Mouse (Mus musculus): Measurements from ENCODE around the gene Asb8. TPM values are rescaled to one million over a fixed set of nuclear protein-coding genes. Genes with fewer than 3 reads are reported as not detected.

Gene Asb8
- polyA plus RNA-seq, 1 experiment from 2014 or later: 43.7 TPM

GRCm38 (mm10) chr15:98114098-98114851, 51.1 kb downstream of the Asb8 start:
- Histone ChIP-seq H3K9ac (no peak overlapping the region), H3K27me3 (replicated peaks) (no peaks in the 10 kb centered on the region), H3K4me3 (replicated peaks) (no peak overlapping the region), H3K4me2 (no peak overlapping the region), H3K36me3 (0 out of 2 replicates have a peak, but pooled peaks cover 13% of the 10 kb centered on the region), H3K9me3 (no peaks in the 10 kb centered on the region), H3K27ac (no peak overlapping the region), H3K4me1 (peaks cover 2% of the 10 kb centered on the region; the same call in 1 of the 2 replicates)
- 80% methylated on average over 10 of the region's 10 CpGs for WGBS
- ATAC-seq (ENCODE audit: insufficient read depth, low FRiP score, low read depth): no peak

GRCm38 (mm10) chr15:98111791-98112190, 53.6 kb downstream of the Asb8 start:
- peak; percentile 40; the same call in 1 of the 2 replicates for ATAC-seq (ENCODE audit: insufficient read depth, low FRiP score, low read depth)

DNA sequence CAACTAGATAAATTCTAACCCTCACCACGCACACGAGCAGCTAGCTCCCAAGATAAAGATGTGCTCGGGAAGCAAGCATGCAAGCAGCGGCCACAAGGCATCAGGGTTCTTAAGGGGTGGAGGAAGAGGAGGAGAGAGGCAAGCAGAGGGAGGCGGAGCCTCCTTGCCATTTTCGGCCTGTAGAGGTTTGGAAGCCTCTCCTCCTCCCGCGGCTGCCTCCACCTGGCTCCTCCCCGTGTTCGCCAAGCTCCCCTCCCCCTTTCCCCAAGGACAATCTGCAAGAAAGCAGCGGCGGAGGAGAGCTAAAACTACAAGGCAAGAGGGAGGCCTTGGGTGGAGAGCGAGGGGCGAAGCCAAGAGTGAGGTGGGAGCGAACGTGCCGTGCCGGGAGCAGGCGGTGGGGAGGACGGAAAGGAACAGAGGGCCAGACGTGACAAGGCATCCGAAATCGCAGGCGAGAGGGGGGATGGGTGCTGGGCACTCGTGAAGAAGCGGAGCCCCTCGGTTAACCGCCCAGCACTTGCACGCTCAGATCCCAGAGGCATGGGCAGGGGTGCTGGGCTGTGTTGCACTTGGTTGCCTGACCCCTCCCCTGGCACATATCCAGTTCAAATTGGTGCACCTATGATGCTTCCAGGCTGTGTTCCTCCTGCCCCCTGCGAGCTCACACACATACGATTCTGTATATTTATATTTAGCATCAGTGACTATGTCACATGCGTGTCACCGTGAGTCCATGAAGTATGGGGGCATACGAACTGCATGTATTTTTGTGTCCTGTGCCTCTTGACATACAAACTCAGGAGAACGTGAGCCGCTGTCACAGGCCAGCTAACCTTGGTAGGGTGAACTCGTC, 56.9 kb downstream of the Asb8 start:
- peak; percentile 96 for ATAC-seq (ENCODE audit: insufficient read depth, low FRiP score, low read depth)
- peak overlapping the region; percentile 76 for H3K4me2 ChIP-seq
- H3K4me1 ChIP-seq: peaks cover 12% of the 10 kb centered on the region; the same call in 1 of the 2 replicates
- WGBS: 3% methylated on average over 37 of the region's 37 CpGs
- 0 out of 2 replicates have a peak, but pooled peaks cover 9% of the 10 kb centered on the region for H3K36me3 ChIP-seq
- peak overlapping the region; percentile 54 for H3K9ac ChIP-seq
- peak overlapping the region; percentile 69 for H3K4me3 ChIP-seq (replicated peaks)
- H3K9me3 ChIP-seq: no peaks in the 10 kb centered on the region
- no peaks in the 10 kb centered on the region for H3K27me3 ChIP-seq (replicated peaks)
- H3K27ac ChIP-seq: peak overlapping the region; percentile 67

More at GRCm38 (mm10) chr15:98111791-98112190, 53.6 kb downstream of the Asb8 start:
- Histone ChIP-seq H3K9ac (no peak overlapping the region), H3K27me3 (replicated peaks) (no peaks in the 10 kb centered on the region), H3K9me3 (no peaks in the 10 kb centered on the region), H3K4me1 (peaks cover 12% of the 10 kb centered on the region; the same call in 1 of the 2 replicates), H3K4me3 (replicated peaks) (no peak overlapping the region), H3K4me2 (no peak overlapping the region), H3K36me3 (0 out of 2 replicates have a peak, but pooled peaks cover 9% of the 10 kb centered on the region), H3K27ac (no peak overlapping the region)
- 68% methylated on average over 5 of the region's 5 CpGs for WGBS

GRCm38 (mm10) chr15:98107703-98108296, 57.6 kb downstream of the Asb8 start:
- WGBS: 35% methylated on average over 11 of the region's 11 CpGs
- peaks cover 12% of the 10 kb centered on the region; the same call in 1 of the 2 replicates for H3K4me1 ChIP-seq
- no peaks in the 10 kb centered on the region for H3K27me3 ChIP-seq (replicated peaks)
- H3K4me2 ChIP-seq: peak overlapping the region; percentile 76
- H3K27ac ChIP-seq: 0 out of 2 replicates have a peak overlapping the region, but pooled peaks have one; percentile 36
- peak overlapping the region; percentile 69 for H3K4me3 ChIP-seq (replicated peaks)
- ATAC-seq (ENCODE audit: insufficient read depth, low FRiP score, low read depth): 0 out of 2 replicates have a peak, but pooled peaks have one; percentile 2
- no peaks in the 10 kb centered on the region for H3K9me3 ChIP-seq
- H3K36me3 ChIP-seq: 0 out of 2 replicates have a peak, but pooled peaks cover 9% of the 10 kb centered on the region
- H3K9ac ChIP-seq: peak overlapping the region; percentile 54; the same call in 1 of the 2 replicates

- H3K9me3 ChIP-seq: no peaks in the 10 kb centered on the region
- H3K27ac ChIP-seq: 0 out of 2 replicates have a peak overlapping the region, but pooled peaks have one; percentile 36
- H3K4me3 ChIP-seq (replicated peaks): 0 out of 2 replicates have a peak overlapping the region, but pooled peaks have one; percentile 69
- peaks cover 12% of the 10 kb centered on the region; the same call in 1 of the 2 replicates for H3K4me1 ChIP-seq
- WGBS: 62% methylated on average over 6 of the region's 6 CpGs
- H3K27me3 ChIP-seq (replicated peaks): no peaks in the 10 kb centered on the region
- no peak overlapping the region for H3K9ac ChIP-seq
- peak overlapping the region; percentile 76; the same call in 1 of the 2 replicates for H3K4me2 ChIP-seq
- ATAC-seq (ENCODE audit: insufficient read depth, low FRiP score, low read depth): no peak
- H3K36me3 ChIP-seq: 0 out of 2 replicates have a peak, but pooled peaks cover 3% of the 10 kb centered on the region
Observed at GRCm38 (mm10) chr15:98107230-98107629, 58.2 kb downstream of the Asb8 start.

GRCm38 (mm10) chr15:98106506-98106905, 58.9 kb downstream of the Asb8 start:
- no peak for ATAC-seq (ENCODE audit: insufficient read depth, low FRiP score, low read depth)
- peaks cover 12% of the 10 kb centered on the region; the same call in 1 of the 2 replicates for H3K4me1 ChIP-seq
- H3K27me3 ChIP-seq (replicated peaks): no peaks in the 10 kb centered on the region
- no peak overlapping the region for H3K27ac ChIP-seq
- no peak overlapping the region for H3K9ac ChIP-seq
- WGBS: 53% methylated on average over 6 of the region's 6 CpGs
- H3K36me3 ChIP-seq: no peaks in the 10 kb centered on the region
- no peak overlapping the region for H3K4me3 ChIP-seq (replicated peaks)
- H3K4me2 ChIP-seq: no peak overlapping the region
- H3K9me3 ChIP-seq: no peaks in the 10 kb centered on the region

DNA sequence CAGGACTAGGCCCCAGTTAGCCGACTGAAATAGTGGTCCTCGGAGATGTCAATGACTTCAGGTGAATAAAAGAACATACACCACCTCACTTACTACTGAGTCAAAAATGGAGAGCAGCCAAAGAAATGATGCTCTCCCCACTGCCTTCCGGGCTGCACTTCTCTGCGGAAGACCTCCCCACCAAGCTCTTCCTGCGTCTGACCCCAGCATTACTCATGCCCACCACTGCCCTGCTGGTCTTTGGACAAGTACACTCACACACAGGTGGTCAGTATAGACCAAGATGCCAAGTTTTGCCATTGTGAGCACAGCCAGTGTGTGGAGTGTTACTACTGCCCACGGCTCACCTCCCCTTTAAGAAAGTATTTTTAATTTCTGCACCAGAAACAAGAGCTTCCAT, 63.0 kb downstream of the Asb8 start:
- H3K9ac ChIP-seq: no peak overlapping the region
- no peak overlapping the region for H3K4me2 ChIP-seq
- no peak overlapping the region for H3K27ac ChIP-seq
- no peak overlapping the region for H3K4me3 ChIP-seq (replicated peaks)
- 89% methylated on average over 6 of the region's 6 CpGs for WGBS
- no peaks in the 10 kb centered on the region for H3K36me3 ChIP-seq
- no peaks in the 10 kb centered on the region for H3K4me1 ChIP-seq
- no peaks in the 10 kb centered on the region for H3K27me3 ChIP-seq (replicated peaks)
- no peak for ATAC-seq (ENCODE audit: insufficient read depth, low FRiP score, low read depth)
- H3K9me3 ChIP-seq: no peaks in the 10 kb centered on the region

DNA sequence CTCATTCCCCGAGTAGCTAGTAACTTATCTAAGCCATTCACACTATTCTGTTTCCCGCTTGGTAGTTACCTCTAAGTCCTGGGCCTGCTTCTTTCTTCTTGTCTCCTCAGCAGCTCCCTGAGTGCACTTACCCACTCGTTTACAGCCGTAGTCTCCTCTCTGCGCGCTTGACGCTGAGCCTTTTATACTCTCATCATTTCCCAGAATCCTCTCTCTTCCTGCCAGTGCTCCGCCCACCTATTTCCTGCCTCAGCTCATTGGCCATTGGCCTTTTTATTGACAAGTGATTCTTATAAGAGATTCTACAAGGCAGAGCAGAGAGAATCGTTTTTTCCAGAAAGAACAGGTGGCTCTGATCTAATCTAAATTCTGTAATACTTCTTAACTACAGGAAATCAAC, 66.9 kb downstream of the Asb8 start:
- Histone ChIP-seq H3K36me3 (no peaks in the 10 kb centered on the region), H3K9ac (no peak overlapping the region), H3K27me3 (replicated peaks) (no peaks in the 10 kb centered on the region), H3K4me2 (no peak overlapping the region), H3K4me3 (replicated peaks) (no peak overlapping the region), H3K9me3 (no peaks in the 10 kb centered on the region), H3K4me1 (no peaks in the 10 kb centered on the region), H3K27ac (no peak overlapping the region)
- no peak for ATAC-seq (ENCODE audit: insufficient read depth, low FRiP score, low read depth)
- 84% methylated on average over 9 of the region's 9 CpGs for WGBS

- Histone ChIP-seq H3K4me1 (no peaks in the 10 kb centered on the region; the same call in 1 of the 2 replicates), H3K36me3 (no peaks in the 10 kb centered on the region), H3K9me3 (no peaks in the 10 kb centered on the region), H3K27me3 (replicated peaks) (no peaks in the 10 kb centered on the region), H3K4me3 (replicated peaks) (no peak overlapping the region), H3K9ac (no peak overlapping the region), H3K27ac (no peak overlapping the region), H3K4me2 (no peak overlapping the region)
- ATAC-seq (ENCODE audit: insufficient read depth, low FRiP score, low read depth): no peak
- WGBS: 51% methylated on average over 3 of the region's 3 CpGs
Observed at GRCm38 (mm10) chr15:98096957-98097356, 68.5 kb downstream of the Asb8 start.

DNA sequence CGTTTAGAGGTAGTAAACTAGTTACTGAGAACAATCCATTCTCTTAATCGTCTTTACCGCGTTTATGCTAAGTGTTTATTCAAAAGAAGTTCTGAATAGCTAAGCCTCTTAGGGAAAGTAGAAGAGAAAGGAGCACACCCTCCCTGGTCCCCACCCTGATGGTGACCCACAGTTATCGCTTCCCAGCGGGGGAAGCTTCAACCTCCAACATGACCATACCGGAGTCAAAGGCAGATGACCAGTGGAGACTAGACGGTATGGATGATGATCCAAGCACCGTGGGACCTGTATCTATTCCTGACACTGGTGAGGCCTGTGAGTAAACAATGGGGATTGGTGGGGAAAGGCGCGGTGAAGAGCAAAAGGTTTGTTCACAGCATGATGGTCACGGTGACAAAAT, 70.5 kb downstream of the Asb8 start:
- no peak for ATAC-seq (ENCODE audit: insufficient read depth, low FRiP score, low read depth)
- H3K9me3 ChIP-seq: no peaks in the 10 kb centered on the region
- 89% methylated on average over 12 of the region's 12 CpGs for WGBS
- H3K4me3 ChIP-seq (replicated peaks): no peak overlapping the region
- H3K9ac ChIP-seq: no peak overlapping the region
- no peaks in the 10 kb centered on the region for H3K27me3 ChIP-seq (replicated peaks)
- H3K27ac ChIP-seq: no peak overlapping the region
- no peak overlapping the region for H3K4me2 ChIP-seq
- no peaks in the 10 kb centered on the region for H3K36me3 ChIP-seq
- no peaks in the 10 kb centered on the region; the same call in none of the 2 replicates for H3K4me1 ChIP-seq
